Mouse (Mus musculus): ENCODE measurements around the gene Smyd2.

Smyd2 gene

DNA sequence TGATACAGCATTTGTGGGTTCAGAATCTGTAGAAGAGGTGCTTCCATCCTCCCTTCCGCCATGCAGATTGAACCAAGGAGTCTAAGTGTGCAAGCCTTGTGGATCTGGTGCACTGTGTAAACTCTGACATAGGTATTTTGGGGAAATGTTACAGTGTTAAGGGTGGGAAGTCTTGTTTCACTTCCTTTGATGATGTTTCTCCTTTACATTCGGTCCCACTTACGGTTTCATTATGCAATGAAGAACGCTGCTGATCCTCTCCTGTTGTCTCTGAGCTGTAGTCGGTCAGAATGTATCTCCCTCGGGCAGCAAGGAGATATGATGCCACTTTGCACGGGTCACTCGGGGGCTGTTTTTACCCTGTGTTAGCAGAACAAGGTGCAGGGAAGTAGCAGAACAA, 50.5 kb downstream of the Smyd2 start:
- DNase-seq (ENCODE audit: low spot score), result no peak

- no peak for DNase-seq (ENCODE audit: low spot score)
Measured at GRCm38 (mm10) chr1:189870539-189870938, 51.6 kb downstream of the Smyd2 start.

DNA sequence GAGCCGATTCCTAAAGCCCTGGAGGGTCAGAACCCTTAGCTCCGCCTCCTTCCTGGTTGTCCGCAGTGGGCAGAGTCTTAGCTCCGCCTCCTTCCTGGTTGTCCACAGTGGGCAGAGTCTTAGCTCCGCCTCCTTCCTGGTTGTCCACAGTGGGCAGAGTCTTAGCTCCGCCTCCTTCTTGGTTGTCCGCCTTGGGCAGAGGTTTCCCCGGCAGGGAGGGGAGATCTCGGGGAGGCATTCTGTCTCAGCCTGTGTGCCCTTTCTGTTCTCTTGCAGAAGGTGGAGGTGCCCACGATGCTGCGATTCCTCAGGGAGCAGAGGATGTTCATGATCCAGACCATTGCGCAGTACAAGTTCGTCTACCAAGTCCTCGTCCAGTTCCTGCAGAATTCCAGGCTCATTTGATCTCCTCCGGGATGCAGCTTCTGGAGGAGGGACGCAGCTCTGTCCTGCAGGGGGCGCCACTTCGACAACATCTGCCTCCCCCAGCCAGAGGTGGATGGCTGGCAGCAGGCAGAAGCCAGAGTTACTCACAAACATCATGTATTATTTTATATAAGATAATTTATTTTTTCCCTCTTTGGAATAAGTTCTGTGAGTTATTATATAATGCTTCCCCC, 52.4 kb downstream of the Smyd2 start:
- peak; percentile 62 for DNase-seq (ENCODE audit: low spot score)

DNA sequence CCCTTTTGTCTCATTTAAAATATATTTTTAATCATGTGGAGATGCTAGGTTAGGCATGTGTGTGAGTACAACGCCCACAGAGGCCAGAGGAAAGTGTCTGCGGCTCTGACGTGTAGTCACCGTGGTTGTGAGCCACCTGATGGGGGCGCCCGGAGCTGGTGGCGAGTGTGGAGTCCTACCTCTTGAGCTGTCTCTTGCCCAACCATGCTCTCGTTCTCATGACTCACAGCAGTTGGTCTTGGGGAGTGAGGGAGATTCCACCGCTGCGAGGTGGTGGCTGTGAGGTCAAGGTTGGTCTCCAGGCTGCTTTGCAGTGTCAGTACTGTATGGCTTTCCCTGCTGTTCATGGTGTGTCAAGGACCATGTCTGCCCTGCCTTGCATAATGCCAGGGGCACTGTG, 54.1 kb downstream of the Smyd2 start:
- DNase-seq (ENCODE audit: low spot score), result no peak

DNA sequence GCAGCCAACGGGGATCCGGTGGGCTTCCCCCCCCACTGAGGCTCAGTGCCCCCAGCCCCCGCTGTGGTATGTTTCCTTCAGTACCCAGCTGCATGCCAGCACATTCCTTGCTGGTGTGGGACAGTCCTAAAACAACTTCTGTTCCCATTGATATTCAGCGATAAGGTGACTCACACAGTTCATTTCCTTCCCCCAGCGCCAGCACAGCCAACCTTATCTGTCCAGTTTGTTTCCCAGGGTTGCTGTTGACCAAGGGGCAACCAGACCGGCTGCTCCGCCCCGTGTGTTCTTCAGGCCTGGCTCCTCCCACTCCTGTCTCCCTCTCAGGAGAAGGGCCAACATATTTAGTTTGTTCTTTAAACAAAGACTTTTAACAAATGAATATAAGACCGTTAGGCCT, 54.7 kb downstream of the Smyd2 start:
- DNase-seq (ENCODE audit: low spot score), result peak; percentile 49

GRCm38 (mm10) chr1:189867034-189867433, 55.1 kb downstream of the Smyd2 start:
- DNase-seq (ENCODE audit: low spot score), result no peak

GRCm38 (mm10) chr1:189866621-189867020, 55.5 kb downstream of the Smyd2 start:
- DNase-seq (ENCODE audit: low spot score), result no peak

GRCm38 (mm10) chr1:189864846-189865560, 57.2 kb downstream of the Smyd2 start:
- no peak for DNase-seq (ENCODE audit: low spot score)

DNA sequence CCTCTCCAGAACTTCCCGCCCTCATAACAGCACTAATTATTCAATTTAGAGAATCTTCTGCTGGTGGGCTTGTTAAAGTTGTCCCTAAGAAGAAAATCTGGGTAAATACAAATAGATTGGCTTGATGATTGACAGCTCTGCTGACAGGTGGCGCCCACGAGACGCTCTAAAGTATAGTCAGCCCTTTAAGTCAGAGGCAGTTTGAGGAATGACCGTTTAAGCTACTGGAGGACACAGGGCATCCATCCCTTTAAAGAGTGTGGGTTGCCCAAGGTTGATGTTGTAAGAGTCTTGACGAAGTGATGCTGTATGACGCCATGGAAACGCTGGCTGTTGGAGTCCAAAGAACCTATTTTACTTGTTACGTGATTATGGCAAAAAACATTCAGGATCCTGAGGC, 57.9 kb downstream of the Smyd2 start:
- no peak for DNase-seq (ENCODE audit: low spot score)

DNA sequence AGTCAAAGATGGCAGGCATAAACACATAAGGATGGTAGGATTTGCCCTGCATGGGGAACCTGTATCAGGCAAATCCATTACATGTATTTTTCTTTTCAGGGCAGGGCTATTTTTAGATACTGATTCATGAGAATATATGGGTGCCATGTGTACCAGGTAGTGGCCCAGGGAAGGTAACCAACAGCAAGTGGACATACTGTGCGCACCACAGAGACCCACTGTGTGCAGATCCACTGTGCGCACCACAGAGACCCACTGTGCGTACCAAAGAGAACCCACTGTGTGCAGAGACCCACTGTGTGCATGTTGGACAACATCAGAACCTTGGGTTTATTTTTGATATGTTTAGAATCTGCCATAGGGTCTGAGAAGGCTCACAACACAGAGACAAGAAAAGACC, 58.4 kb downstream of the Smyd2 start:
- DNase-seq (ENCODE audit: low spot score), result no peak

GRCm38 (mm10) chr1:189860942-189861315, 61.2 kb downstream of the Smyd2 start:
- DNase-seq (ENCODE audit: low spot score), result no peak

DNA sequence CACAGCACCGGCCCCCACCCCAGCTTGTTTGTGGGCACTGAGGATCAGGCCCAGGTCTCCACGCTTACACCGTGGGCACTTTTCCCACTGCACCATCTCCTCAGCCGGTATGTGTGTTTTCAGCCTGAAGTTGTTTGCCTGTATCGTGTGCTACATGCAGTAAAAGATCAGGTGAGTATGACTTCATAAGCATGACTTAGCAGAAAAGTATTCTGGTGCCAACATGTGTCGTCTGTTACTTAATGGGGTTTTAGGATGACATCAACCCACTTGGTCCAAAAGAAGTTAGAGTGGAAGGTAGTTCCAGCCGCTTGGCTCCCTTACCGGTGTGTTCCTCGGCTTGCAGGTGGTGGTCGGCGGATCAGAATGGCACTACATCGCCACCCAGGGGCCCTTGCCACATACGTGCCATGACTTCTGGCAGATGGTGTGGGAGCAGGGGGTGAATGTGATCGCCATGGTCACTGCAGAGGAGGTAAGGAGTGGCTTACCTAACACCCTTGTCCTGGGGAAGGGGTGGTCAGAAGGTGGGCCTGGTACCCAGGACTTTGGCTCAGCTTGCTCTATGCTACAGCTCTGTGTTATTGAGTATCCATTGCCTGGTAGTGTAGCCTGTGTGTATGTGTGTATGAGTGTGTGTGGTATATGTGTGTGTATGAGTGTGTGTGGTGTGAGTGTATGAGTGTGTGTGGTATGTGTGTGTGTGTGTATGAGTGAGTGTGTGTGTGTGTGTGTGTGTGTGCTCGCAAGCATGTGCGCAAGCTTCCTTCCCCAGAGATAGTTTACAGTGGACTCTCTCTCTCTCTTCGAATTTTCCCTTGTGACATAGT, 61.8 kb downstream of the Smyd2 start:
- no peak for DNase-seq (ENCODE audit: low spot score)

- DNase-seq (ENCODE audit: low spot score), result no peak
Measured at GRCm38 (mm10) chr1:189858377-189858776, 63.8 kb downstream of the Smyd2 start.

DNA sequence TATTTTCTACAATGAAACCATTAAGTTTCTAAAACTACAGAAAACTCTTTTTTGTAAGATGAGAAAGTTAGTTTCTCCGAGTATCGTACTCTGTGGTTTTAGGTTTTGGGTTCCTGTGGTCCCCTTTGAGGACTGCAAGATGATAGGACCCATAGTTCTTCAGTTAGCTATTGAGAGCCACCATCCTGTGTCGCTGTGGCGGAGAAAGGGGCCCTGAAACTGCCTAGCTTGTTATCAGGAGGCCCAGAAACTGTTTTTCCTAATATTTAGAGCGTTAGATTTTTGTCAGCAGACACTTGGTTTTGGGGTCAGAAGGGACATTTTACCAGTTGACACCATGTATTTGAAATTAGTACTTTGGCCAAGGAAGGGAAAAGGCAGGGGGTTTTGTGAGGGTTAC, 66.4 kb downstream of the Smyd2 start:
- DNase-seq (ENCODE audit: low spot score), result no peak

GRCm38 (mm10) chr1:189854646-189855045, 67.5 kb downstream of the Smyd2 start:
- DNase-seq (ENCODE audit: low spot score), result no peak

- DNase-seq (ENCODE audit: low spot score), result no peak
Measured at GRCm38 (mm10) chr1:189852456-189852855, 69.7 kb downstream of the Smyd2 start.

- no peak for DNase-seq (ENCODE audit: low spot score)
Measured at GRCm38 (mm10) chr1:189852051-189852450, 70.1 kb downstream of the Smyd2 start.

DNA sequence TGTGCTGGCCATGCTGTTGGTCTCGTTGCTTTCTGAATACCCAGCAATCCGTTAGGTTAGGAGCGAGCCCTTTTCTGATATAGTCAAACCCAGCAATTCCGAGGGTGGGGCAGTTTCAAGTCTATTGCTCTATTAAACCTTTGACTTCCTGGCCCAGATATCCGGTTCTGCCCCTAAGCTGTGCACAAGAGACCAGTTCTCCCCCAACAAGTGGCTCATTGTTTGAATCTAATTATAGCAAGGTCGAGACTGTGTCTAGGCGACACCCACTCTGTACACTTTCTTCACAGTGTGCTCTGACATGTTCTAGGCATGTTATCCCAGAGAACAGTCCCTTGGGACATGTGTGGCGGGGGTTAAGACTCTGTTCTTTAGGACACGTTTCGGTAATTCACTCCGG, 72.6 kb downstream of the Smyd2 start:
- no peak for DNase-seq (ENCODE audit: low spot score)

DNA sequence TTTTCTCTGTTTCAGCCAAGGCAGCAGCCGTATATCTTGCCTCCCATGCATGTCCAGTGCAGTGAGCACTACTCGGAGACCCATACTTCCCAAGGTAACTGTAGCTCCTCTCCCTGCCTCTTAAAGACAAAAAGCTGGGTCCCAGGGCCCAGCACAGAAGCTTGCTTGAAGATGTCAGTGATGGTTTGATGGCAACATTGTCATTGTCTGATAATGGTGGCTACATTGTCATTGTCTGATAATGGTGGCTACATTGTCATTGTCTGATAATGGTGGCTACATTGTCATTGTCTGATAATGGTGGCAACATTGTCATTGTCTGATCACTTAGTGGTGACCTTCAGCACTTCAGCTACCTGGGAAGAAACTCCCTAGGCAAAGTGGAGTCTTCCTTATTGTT, 75.8 kb downstream of the Smyd2 start:
- no peak for DNase-seq (ENCODE audit: low spot score)

DNA sequence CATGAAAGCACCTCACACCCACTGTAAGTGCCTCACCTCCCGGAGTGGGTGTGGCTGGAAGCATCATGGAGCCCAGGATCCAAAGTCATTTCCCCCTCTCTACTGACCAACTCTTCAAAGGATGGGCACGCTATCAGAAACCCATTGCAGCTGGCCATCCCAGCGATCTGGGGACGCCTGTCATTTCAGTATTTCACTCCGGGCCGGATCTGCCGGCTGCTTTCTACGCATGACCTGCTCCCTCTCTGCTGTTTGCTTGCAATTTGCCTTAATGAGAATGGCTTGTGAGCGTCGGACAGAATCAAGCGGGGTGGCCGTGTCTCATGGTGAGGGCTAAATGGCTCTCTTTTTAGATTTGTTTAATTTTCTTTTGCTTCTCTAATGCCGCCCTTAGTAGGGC, 88.0 kb downstream of the Smyd2 start:
- no peak for DNase-seq (ENCODE audit: low spot score)

DNA sequence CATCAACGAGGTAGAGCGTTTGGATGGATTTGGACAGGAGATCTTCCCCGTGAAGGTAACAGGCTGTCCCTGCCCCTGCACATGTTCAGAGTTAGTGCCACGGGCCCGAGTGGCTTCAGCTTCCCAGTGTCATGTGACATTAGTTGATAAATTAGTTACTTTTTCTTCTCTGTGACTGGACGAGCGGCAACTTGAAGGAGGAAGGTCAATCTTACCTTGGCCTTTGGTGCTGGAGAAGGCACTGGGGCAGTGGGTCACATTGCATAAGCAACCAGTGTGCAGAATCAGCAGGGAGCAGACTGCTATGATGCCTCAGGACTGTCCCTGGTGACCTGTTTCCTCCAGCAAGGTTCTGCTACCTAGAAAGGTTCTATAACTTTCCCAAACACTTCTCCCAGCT, 88.8 kb downstream of the Smyd2 start:
- no peak for DNase-seq (ENCODE audit: low spot score)

GRCm38 (mm10) chr1:189830797-189831232, 91.3 kb downstream of the Smyd2 start:
- DNase-seq (ENCODE audit: low spot score), result no peak
